Mouse (Mus musculus): Measurements from ENCODE around the gene Clip3. TPM values are rescaled to one million over a fixed set of nuclear protein-coding genes. Genes with fewer than 3 reads are reported as not detected.

The Clip3 gene
- total and polyA plus RNA-seq, 2 experiments from 2014 or later = 108 to 178 TPM

- no peak overlapping the region for H3K27ac ChIP-seq (ENCODE audit: low read depth, low read length)
- no peaks in the 10 kb centered on the region for H3K36me3 ChIP-seq (ENCODE audit: insufficient read depth)
- H3K27me3 ChIP-seq (ENCODE audit: insufficient read depth, low read length) = peaks cover 3% of the 10 kb centered on the region; the same call in 1 of the 2 replicates
- 29% methylated on average over 21 of the region's 21 CpGs for WGBS
- no peak overlapping the region for H3K4me2 ChIP-seq (ENCODE audit: low read depth)
- no peaks in the 10 kb centered on the region for H3K9me3 ChIP-seq (ENCODE audit: low read length)
- DNase-seq (no peak), ATAC-seq (no peak)
- H3K4me1 ChIP-seq (ENCODE audit: insufficient read depth) = 0 out of 2 replicates have a peak, but pooled peaks cover 4% of the 10 kb centered on the region
- TF ChIP-seq CTCF (IDR thresholded peaks at IDR 0.05; ENCODE audit: low read depth) = no peak
- H3K9ac ChIP-seq = no peak overlapping the region
- no peak overlapping the region for H3K4me3 ChIP-seq (ENCODE audit: low read depth, low read length)
Measured at GRCm38 (mm10) chr7:30346635-30347379, 55.3 kb downstream of the Clip3 start.

DNA sequence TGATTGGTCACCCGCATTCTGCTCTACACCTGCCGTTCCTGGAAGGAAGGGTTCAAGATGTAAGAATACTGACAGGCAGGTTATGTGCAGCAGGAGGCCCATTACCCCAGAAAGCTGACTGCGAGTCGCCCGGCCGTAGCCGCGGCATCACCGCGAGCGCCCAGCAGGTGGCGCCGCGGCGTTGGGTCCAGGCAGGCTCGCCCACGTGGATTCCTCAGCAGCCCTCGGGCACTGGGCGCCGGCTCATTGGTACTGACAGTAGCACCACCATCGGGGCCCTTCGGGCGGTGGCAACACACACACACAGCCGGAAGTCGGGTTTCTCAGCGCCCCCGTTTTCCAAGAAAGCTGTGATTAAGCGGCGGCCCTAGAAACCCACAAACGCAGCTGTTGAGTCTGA is 56.3 kb downstream of the Clip3 start:
- Histone ChIP-seq H3K36me3 (ENCODE audit: insufficient read depth) (0 out of 2 replicates have a peak, but pooled peaks cover 2% of the 10 kb centered on the region), H3K4me2 (ENCODE audit: low read depth) (peak overlapping the region; percentile 47), H3K4me1 (ENCODE audit: insufficient read depth) (0 out of 2 replicates have a peak, but pooled peaks cover 4% of the 10 kb centered on the region), H3K9me3 (ENCODE audit: low read length) (no peaks in the 10 kb centered on the region), H3K9ac (no peak overlapping the region), H3K27me3 (ENCODE audit: insufficient read depth, low read length) (peaks cover 3% of the 10 kb centered on the region; the same call in 1 of the 2 replicates), H3K27ac (ENCODE audit: low read depth, low read length) (no peak overlapping the region), H3K4me3 (ENCODE audit: low read depth, low read length) (peak overlapping the region; percentile 18; the same call in 1 of the 2 replicates)
- 3% methylated on average over 30 of the region's 30 CpGs for WGBS
- ATAC-seq = peak; percentile 86
- DNase-seq = peak; percentile 87
- TF ChIP-seq CTCF (IDR thresholded peaks at IDR 0.05; ENCODE audit: low read depth) = peak; percentile 91

GRCm38 (mm10) chr7:30353279-30353822 is 61.8 kb downstream of the Clip3 start:
- ATAC-seq (peak; percentile 89), DNase-seq (peak; percentile 84)
- Histone ChIP-seq H3K4me1 (ENCODE audit: insufficient read depth) (no peaks in the 10 kb centered on the region), H3K27ac (ENCODE audit: low read depth, low read length) (peak overlapping the region; percentile 54; the same call in 1 of the 2 replicates), H3K36me3 (ENCODE audit: insufficient read depth) (peaks cover 24% of the 10 kb centered on the region), H3K9ac (no peak overlapping the region), H3K27me3 (ENCODE audit: insufficient read depth, low read length) (no peaks in the 10 kb centered on the region; the same call in 1 of the 2 replicates), H3K4me2 (ENCODE audit: low read depth) (no peak overlapping the region), H3K9me3 (ENCODE audit: low read length) (no peaks in the 10 kb centered on the region), H3K4me3 (ENCODE audit: low read depth, low read length) (no peak overlapping the region)
- WGBS = 15% methylated on average over 6 of the region's 6 CpGs
- TF ChIP-seq CTCF (IDR thresholded peaks at IDR 0.05; ENCODE audit: low read depth) = peak; percentile 84

DNA sequence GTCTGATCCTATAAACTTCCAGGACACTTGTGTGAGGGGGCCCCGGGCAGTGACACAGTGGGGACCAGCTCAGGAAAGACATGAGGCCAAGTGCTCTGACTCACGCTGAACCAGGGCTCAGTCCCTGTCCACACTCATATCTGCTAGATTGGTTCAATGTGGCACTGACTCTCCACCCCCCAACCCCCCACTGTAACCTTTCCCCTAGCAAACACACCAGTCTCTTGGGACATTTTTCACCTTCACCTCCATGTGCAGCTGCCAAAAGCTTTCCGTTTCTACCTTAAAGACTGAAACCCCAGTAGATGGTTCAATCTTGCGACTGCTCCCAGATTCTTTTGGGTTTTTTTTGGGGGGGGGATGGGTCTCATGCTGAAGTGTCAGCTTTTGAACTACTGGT is 62.5 kb downstream of the Clip3 start:
- Histone ChIP-seq H3K4me2 (ENCODE audit: low read depth) (no peak overlapping the region), H3K4me1 (ENCODE audit: insufficient read depth) (no peaks in the 10 kb centered on the region), H3K4me3 (ENCODE audit: low read depth, low read length) (no peak overlapping the region), H3K27me3 (ENCODE audit: insufficient read depth, low read length) (no peaks in the 10 kb centered on the region; the same call in 1 of the 2 replicates), H3K9me3 (ENCODE audit: low read length) (no peaks in the 10 kb centered on the region), H3K9ac (no peak overlapping the region), H3K27ac (ENCODE audit: low read depth, low read length) (peak overlapping the region; percentile 54; the same call in 1 of the 2 replicates), H3K36me3 (ENCODE audit: insufficient read depth) (peaks cover 30% of the 10 kb centered on the region)
- ATAC-seq (no peak), DNase-seq (no peak)
- no peak for TF ChIP-seq CTCF (IDR thresholded peaks at IDR 0.05; ENCODE audit: low read depth)
- 77% methylated on average over 4 of the region's 4 CpGs for WGBS

Other genes starting within 250 kb of the Clip3 start
- 13.2 and 15.2 TPM in 2 replicates for gene Zfp14, start 240.3 kb upstream of the Clip3 start, total RNA-seq (2014; rRNA removed)
- 5.3 and 6.9 TPM in 2 replicates for gene Zfp14, start 240.3 kb upstream of the Clip3 start, polyA plus RNA-seq (2015; fragmentation: Nextera tagmentation; extraction: Ambion mirVana)
- gene Zfp82, start 218.8 kb upstream of the Clip3 start, total RNA-seq (2014; rRNA removed) = 8.0 and 11.0 TPM in 2 replicates
- gene Zfp82, start 218.8 kb upstream of the Clip3 start, polyA plus RNA-seq (2015; fragmentation: Nextera tagmentation; extraction: Ambion mirVana) = 5.9 and 7.3 TPM in 2 replicates
- 1.0 TPM in 1 of 2 replicates, not detected in the other for gene Gm26920, start 201.3 kb upstream of the Clip3 start, total RNA-seq (2014; rRNA removed)
- 0.38 and 1.1 TPM in 2 replicates for gene Gm26920, start 201.3 kb upstream of the Clip3 start, polyA plus RNA-seq (2015; fragmentation: Nextera tagmentation; extraction: Ambion mirVana)
- gene Zfp566, start 201.2 kb upstream of the Clip3 start, total RNA-seq (2014; rRNA removed) = 3.6 and 5.0 TPM in 2 replicates
- 15.6 and 19.6 TPM in 2 replicates for gene Zfp566, start 201.2 kb upstream of the Clip3 start, polyA plus RNA-seq (2015; fragmentation: Nextera tagmentation; extraction: Ambion mirVana)
- gene Zfp260, start 197.0 kb upstream of the Clip3 start, total RNA-seq (2014; rRNA removed) = 69.8 and 81.0 TPM in 2 replicates
- gene Zfp260, start 197.0 kb upstream of the Clip3 start, polyA plus RNA-seq (2015; fragmentation: Nextera tagmentation; extraction: Ambion mirVana) = 51.2 and 55.5 TPM in 2 replicates
- 12.3 and 25.3 TPM in 2 replicates for gene Zfp382, start 169.8 kb upstream of the Clip3 start, total RNA-seq (2014; rRNA removed)
- 7.8 and 15.5 TPM in 2 replicates for gene Zfp382, start 169.8 kb upstream of the Clip3 start, polyA plus RNA-seq (2015; fragmentation: Nextera tagmentation; extraction: Ambion mirVana)
- gene Zfp146, start 122.0 kb upstream of the Clip3 start, total RNA-seq (2014; rRNA removed) = 72.9 and 87.3 TPM in 2 replicates
- gene Zfp146, start 122.0 kb upstream of the Clip3 start, polyA plus RNA-seq (2015; fragmentation: Nextera tagmentation; extraction: Ambion mirVana) = 6.6 and 8.7 TPM in 2 replicates
- 1.4 and 1.9 TPM in 2 replicates for gene Cox7a1, start 107.6 kb upstream of the Clip3 start, total RNA-seq (2014; rRNA removed)
- gene Cox7a1, start 107.6 kb upstream of the Clip3 start, polyA plus RNA-seq (2015; fragmentation: Nextera tagmentation; extraction: Ambion mirVana) = 4.3 and 4.9 TPM in 2 replicates
- gene Capns1, start 92.9 kb upstream of the Clip3 start, total RNA-seq (2014; rRNA removed) = 162 and 176 TPM in 2 replicates
- gene Capns1, start 92.9 kb upstream of the Clip3 start, polyA plus RNA-seq (2015; fragmentation: Nextera tagmentation; extraction: Ambion mirVana) = 59.3 and 65.9 TPM in 2 replicates
- 71.0 and 80.9 TPM in 2 replicates for gene Polr2i, start 59.8 kb upstream of the Clip3 start, total RNA-seq (2014; rRNA removed)
- gene Polr2i, start 59.8 kb upstream of the Clip3 start, polyA plus RNA-seq (2015; fragmentation: Nextera tagmentation; extraction: Ambion mirVana) = 186 and 247 TPM in 2 replicates
- 151 and 204 TPM in 2 replicates for gene Tbcb, start 59.5 kb upstream of the Clip3 start, total RNA-seq (2014; rRNA removed)
- 475 and 558 TPM in 2 replicates for gene Tbcb, start 59.5 kb upstream of the Clip3 start, polyA plus RNA-seq (2015; fragmentation: Nextera tagmentation; extraction: Ambion mirVana)
- not detected in 2 replicates for gene Ovol3, start 56.0 kb upstream of the Clip3 start, total RNA-seq (2014; rRNA removed)
- gene Ovol3, start 56.0 kb upstream of the Clip3 start, polyA plus RNA-seq (2015; fragmentation: Nextera tagmentation; extraction: Ambion mirVana) = not detected in 2 replicates
- 0.52 TPM in 1 of 2 replicates, not detected in the other for gene Thap8, start 11.6 kb upstream of the Clip3 start, total RNA-seq (2014; rRNA removed)
- gene Thap8, start 11.6 kb upstream of the Clip3 start, polyA plus RNA-seq (2015; fragmentation: Nextera tagmentation; extraction: Ambion mirVana) = 0.45 TPM in 2 replicates
- 2.0 and 3.2 TPM in 2 replicates for gene Wdr62, start 11.3 kb upstream of the Clip3 start, total RNA-seq (2014; rRNA removed)
- gene Wdr62, start 11.3 kb upstream of the Clip3 start, polyA plus RNA-seq (2015; fragmentation: Nextera tagmentation; extraction: Ambion mirVana) = 2.7 and 2.9 TPM in 2 replicates
- gene Alkbh6, start 17.0 kb downstream of the Clip3 start, total RNA-seq (2014; rRNA removed) = 70.5 and 74.1 TPM in 2 replicates
- gene Alkbh6, start 17.0 kb downstream of the Clip3 start, polyA plus RNA-seq (2015; fragmentation: Nextera tagmentation; extraction: Ambion mirVana) = 117 and 127 TPM in 2 replicates
- 5.2 and 6.5 TPM in 2 replicates for gene Syne4, start 23.1 kb downstream of the Clip3 start, total RNA-seq (2014; rRNA removed)
- 1.8 and 4.5 TPM in 2 replicates for gene Syne4, start 23.1 kb downstream of the Clip3 start, polyA plus RNA-seq (2015; fragmentation: Nextera tagmentation; extraction: Ambion mirVana)
- 0.52 TPM in 1 of 2 replicates, not detected in the other for gene E130208F15Rik, start 30.0 kb downstream of the Clip3 start, total RNA-seq (2014; rRNA removed)
- 0.31 TPM in 1 of 2 replicates, not detected in the other for gene E130208F15Rik, start 30.0 kb downstream of the Clip3 start, polyA plus RNA-seq (2015; fragmentation: Nextera tagmentation; extraction: Ambion mirVana)
- 9.8 and 14.6 TPM in 2 replicates for gene Sdhaf1, start 32.2 kb downstream of the Clip3 start, total RNA-seq (2014; rRNA removed)
- 18.4 and 20.7 TPM in 2 replicates for gene Sdhaf1, start 32.2 kb downstream of the Clip3 start, polyA plus RNA-seq (2015; fragmentation: Nextera tagmentation; extraction: Ambion mirVana)
- 25.2 and 28.0 TPM in 2 replicates for gene Lrfn3, start 71.0 kb downstream of the Clip3 start, total RNA-seq (2014; rRNA removed)
- 16.4 and 20.3 TPM in 2 replicates for gene Lrfn3, start 71.0 kb downstream of the Clip3 start, polyA plus RNA-seq (2015; fragmentation: Nextera tagmentation; extraction: Ambion mirVana)
- gene Tyrobp, start 122.0 kb downstream of the Clip3 start, total RNA-seq (2014; rRNA removed) = 14.5 and 25.6 TPM in 2 replicates
- 44.2 and 52.5 TPM in 2 replicates for gene Tyrobp, start 122.0 kb downstream of the Clip3 start, polyA plus RNA-seq (2015; fragmentation: Nextera tagmentation; extraction: Ambion mirVana)
- gene Hcst, start 128.1 kb downstream of the Clip3 start, total RNA-seq (2014; rRNA removed) = 1.1 TPM in 1 of 2 replicates, not detected in the other
- gene Hcst, start 128.1 kb downstream of the Clip3 start, polyA plus RNA-seq (2015; fragmentation: Nextera tagmentation; extraction: Ambion mirVana) = 0.41 and 0.87 TPM in 2 replicates
- gene Nfkbid, start 130.0 kb downstream of the Clip3 start, total RNA-seq (2014; rRNA removed) = 1.6 and 3.4 TPM in 2 replicates
- 1.1 and 1.7 TPM in 2 replicates for gene Nfkbid, start 130.0 kb downstream of the Clip3 start, polyA plus RNA-seq (2015; fragmentation: Nextera tagmentation; extraction: Ambion mirVana)
- gene Aplp1, start 153.8 kb downstream of the Clip3 start, total RNA-seq (2014; rRNA removed) = 705 and 834 TPM in 2 replicates
- 863 and 867 TPM in 2 replicates for gene Aplp1, start 153.8 kb downstream of the Clip3 start, polyA plus RNA-seq (2015; fragmentation: Nextera tagmentation; extraction: Ambion mirVana)
- gene Kirrel2, start 166.0 kb downstream of the Clip3 start, total RNA-seq (2014; rRNA removed) = 0.46 and 2.1 TPM in 2 replicates
- 0.07 and 0.11 TPM in 2 replicates for gene Kirrel2, start 166.0 kb downstream of the Clip3 start, polyA plus RNA-seq (2015; fragmentation: Nextera tagmentation; extraction: Ambion mirVana)
- 0.08 TPM in 1 of 2 replicates, not detected in the other for gene Nphs1, start 166.6 kb downstream of the Clip3 start, total RNA-seq (2014; rRNA removed)
- 0.06 and 0.09 TPM in 2 replicates for gene Nphs1, start 166.6 kb downstream of the Clip3 start, polyA plus RNA-seq (2015; fragmentation: Nextera tagmentation; extraction: Ambion mirVana)
- not detected in 2 replicates for gene Prodh2, start 201.9 kb downstream of the Clip3 start, total RNA-seq (2014; rRNA removed)
- gene Prodh2, start 201.9 kb downstream of the Clip3 start, polyA plus RNA-seq (2015; fragmentation: Nextera tagmentation; extraction: Ambion mirVana) = not detected in 2 replicates
- 52.4 and 58.5 TPM in 2 replicates for gene Arhgap33, start 243.3 kb downstream of the Clip3 start, total RNA-seq (2014; rRNA removed)
- 128 and 145 TPM in 2 replicates for gene Arhgap33, start 243.3 kb downstream of the Clip3 start, polyA plus RNA-seq (2015; fragmentation: Nextera tagmentation; extraction: Ambion mirVana)